8 mouse cellular contexts compared by ENCODE assay signal in the genomic region with DNA sequence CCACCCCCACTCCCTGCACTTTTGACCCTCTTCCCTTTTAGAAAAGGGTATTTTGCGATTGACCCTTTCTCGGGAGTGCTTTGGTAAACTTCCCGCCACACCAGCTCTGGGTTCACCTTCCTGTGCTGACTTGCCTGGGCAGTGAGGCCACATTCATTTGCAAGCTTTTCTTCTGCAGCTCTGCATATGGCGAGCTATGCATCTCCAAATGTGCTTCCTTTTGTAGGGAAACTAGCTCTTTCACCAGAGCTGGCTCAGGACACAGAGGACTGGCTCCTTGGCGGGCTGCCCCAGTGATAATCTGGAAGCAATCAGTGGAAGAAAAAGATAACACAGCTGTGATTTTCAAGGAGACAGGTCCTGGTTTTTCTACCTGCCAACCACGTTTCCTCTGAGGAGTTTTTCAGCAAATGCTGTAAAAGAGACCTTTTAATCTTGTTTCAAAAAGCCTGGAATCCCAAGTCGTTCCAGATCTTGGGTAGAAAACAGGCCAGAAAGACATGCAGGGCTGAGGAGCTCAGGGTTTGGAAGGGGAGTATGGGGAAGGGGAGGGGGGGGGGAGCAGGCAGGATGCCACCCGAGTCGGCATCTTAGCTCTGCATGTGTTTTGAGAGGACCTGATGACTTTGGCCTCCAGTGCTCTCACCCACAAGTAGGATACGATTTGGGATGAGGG.
DNase-seq lines count a peak whose midpoint lies in the region; ATAC-seq and TF ChIP-seq lines count a peak whose summit lies in the region.
"Had no signal": no experiment of that assay in that cellular context is flagged by ENCODE, and none has a peak within 500 bp of the region (broad histone marks: within the 10 kb centered on the region; RNA-seq: fewer than 3 reads in every experiment).

No protein-coding gene starts in this region.

- H3K4me2 ChIP-seq in intestine, postnatal 0 days (replicated peaks; ENCODE audit: low read depth): no peak overlapping the region
- H3K4me2 ChIP-seq: liver, embryonic 12.5 days had no signal

- 23% methylated on average over 10 of the region's 10 CpGs for WGBS in intestine, postnatal 0 days

- TF ChIP-seq POLR2A in brain, embryonic 14.5 days (IDR thresholded peaks at IDR 0.05; ENCODE audit: borderline replicate concordance, extremely low read depth, insufficient read depth, insufficient read length, poor library complexity, severe bottlenecking): no peak

- H3K36me3 ChIP-seq in intestine, postnatal 0 days (ENCODE audit: control insufficient read depth, insufficient read depth): no peaks in the 10 kb centered on the region
- H3K36me3 ChIP-seq: liver, embryonic 12.5 days had no signal

- no peaks in the 10 kb centered on the region for H3K9me3 ChIP-seq in intestine, postnatal 0 days (ENCODE audit: control insufficient read depth)
- H3K9me3 ChIP-seq: liver, embryonic 12.5 days had no signal

- no peaks in the 10 kb centered on the region for H3K27me3 ChIP-seq in intestine, postnatal 0 days (replicated peaks; ENCODE audit: control insufficient read depth, insufficient read depth, low read length)

- no peak for TF ChIP-seq CTCF in brain, embryonic 14.5 days (IDR thresholded peaks at IDR 0.05; ENCODE audit: borderline replicate concordance, extremely low read depth, insufficient read depth, insufficient read length)
- TF ChIP-seq CTCF in intestine, postnatal 0 days (IDR thresholded peaks at IDR 0.05; ENCODE audit: low read depth): no peak

- DNase-seq in layer of hippocampus, adult 11-12 months (ENCODE audit: low spot score): peak; percentile 23
- DNase-seq in layer of hippocampus, postnatal 14 days (ENCODE audit: low spot score in 2 of 2): no peak
- peak; percentile 92 for DNase-seq in ES-CJ7 (ENCODE audit: low read depth, low spot score)
- DNase-seq in brain, embryonic 14.5 days (ENCODE audit: low read depth): peak; percentile 67
- DNase-seq in gastrocnemius, postnatal 14 days: peak; percentile 40
- DNase-seq in ovary, postnatal 10 days (ENCODE audit: low spot score): no peak

- H3K4me3 ChIP-seq in intestine, postnatal 0 days (ENCODE audit: low read depth, low read length): no peak overlapping the region
- H3K4me3 ChIP-seq: liver, embryonic 12.5 days had no signal

- H3K9ac ChIP-seq in intestine, postnatal 0 days (ENCODE audit: low read depth, low read length): no peak overlapping the region
- H3K9ac ChIP-seq: liver, embryonic 12.5 days had no signal

- intact Hi-C loops in gastrocnemius, postnatal 14 days (cut with DNase I; ENCODE audit: low total_unique reads): no loop called here

- no peak overlapping the region for H3K27ac ChIP-seq in intestine, postnatal 0 days (ENCODE audit: low read depth, low read length)
- H3K27ac ChIP-seq: liver, embryonic 12.5 days had no signal

- H3K4me1 ChIP-seq in intestine, postnatal 0 days (replicated peaks; ENCODE audit: control insufficient read depth, insufficient read depth, low read length): no peaks in the 10 kb centered on the region
- H3K4me1 ChIP-seq: liver, embryonic 12.5 days had no signal

- ATAC-seq in intestine, postnatal 0 days: no peak
- ATAC-seq: liver, embryonic 12.5 days had no signal

Comparison
In these comparisons a context has a peak if more than half of its experiments do, and no peak if none do; other contexts are left out.
1. DNase-seq: peak in layer of hippocampus, adult 11-12 months (single experiment), ES-CJ7 (single experiment), brain, embryonic 14.5 days (single experiment) and gastrocnemius, postnatal 14 days (single experiment); none in layer of hippocampus, postnatal 14 days (0 of 2) and ovary, postnatal 10 days (single experiment).